Mouse (Mus musculus) heart, embryonic 11.5 days (tissue): ENCODE measurements around the gene Nup188. TPM values are rescaled to one million over a fixed set of nuclear protein-coding genes. Genes with fewer than 3 reads are reported as not detected.
A peak's percentile ranks its signal among the peaks of the same experiment; 100 is the strongest.

Source experiments
- ATAC-seq: fragments of 200-750 bp; cut with Nextera tagmentation; replicated peaks from 2 replicates; pipeline ENCODE4 v1.8.0; 2017; ENCODE audit warnings: moderate library complexity; ENCODE audit not compliant: insufficient number of reproducible peaks, low FRiP score, low TSS enrichment
- H3K27ac ChIP-seq: fragments of 300-500 bp; sonication (generic); 2 replicates; pipeline ENCODE4 v1.5.1; 2014; ENCODE audit warnings: mild to moderate bottlenecking, low read depth, low read length
- H3K27me3 ChIP-seq: fragments of 300-500 bp; sonication (generic); 2 replicates; pipeline ENCODE4 v1.6.1; 2014; ENCODE audit warnings: mild to moderate bottlenecking, low read length, mixed read lengths; ENCODE audit not compliant: control insufficient read depth, insufficient read depth
- H3K36me3 ChIP-seq: fragments of 300-500 bp; sonication (generic); 2 replicates; pipeline ENCODE4 v1.6.1; 2014; ENCODE audit warnings: mild to moderate bottlenecking, low read length, moderate library complexity, mixed read lengths; ENCODE audit not compliant: control insufficient read depth, insufficient read depth
- H3K4me1 ChIP-seq: fragments of 300-500 bp; sonication (generic); 2 replicates; pipeline ENCODE4 v1.6.1; 2014; ENCODE audit warnings: low read length; ENCODE audit not compliant: control insufficient read depth, insufficient read depth
- H3K4me2 ChIP-seq: fragments of 300-500 bp; sonication (generic); 2 replicates; pipeline ENCODE4 v1.6.1; 2014; ENCODE audit warnings: mild to moderate bottlenecking, moderate library complexity
- H3K4me3 ChIP-seq: fragments of 300-500 bp; sonication (generic); 2 replicates; pipeline ENCODE4 v1.5.1; 2014; ENCODE audit warnings: low read depth, low read length
- H3K9ac ChIP-seq: fragments of 300-500 bp; sonication (generic); 2 replicates; pipeline ENCODE4 v1.6.1; 2014; ENCODE audit warnings: mild to moderate bottlenecking, low read depth, low read length, moderate library complexity
- H3K9me3 ChIP-seq: fragments of 300-500 bp; sonication (generic); replicated peaks from 2 replicates; pipeline ENCODE4 v1.6.1; 2016; ENCODE audit warnings: low read length; ENCODE audit not compliant: control insufficient read depth
- WGBS: fragments of 180-500 bp; shearing (Covaris S2); extraction: QIAGEN DNeasy Blood & Tissue Kit; methylation state at CpG from one replicate; pipeline ENCODE4 v1.1.7; 2014; ENCODE audit not compliant: insufficient replicate concordance; 5-methylcytosine and 5-hydroxymethylcytosine counted together
- polyA plus RNA-seq: library from polyadenylated mRNA; unstranded; fragments of >200 nt; fragmentation: Nextera tagmentation; extraction: Ambion mirVana; gene quantifications from 2 replicates; pipeline ENCODE4 v1.2.1, GENCODE M21; 2014

Gene Nup188
- polyA plus RNA-seq, 1 experiment from 2014 or later: 34.2 TPM

GRCm38 (mm10) chr2:30357552-30358510 is 71.6 kb downstream of the Nup188 start:
- 48% methylated on average over 8 of the region's 8 CpGs for WGBS
- no peaks in the 10 kb centered on the region; the same call in 1 of the 2 replicates for H3K9me3 ChIP-seq
- H3K27ac ChIP-seq: peak overlapping the region; percentile 24
- H3K27me3 ChIP-seq: no peaks in the 10 kb centered on the region
- H3K4me3 ChIP-seq: peak overlapping the region; percentile 89
- H3K4me1 ChIP-seq: peaks cover 36% of the 10 kb centered on the region
- peaks cover 6% of the 10 kb centered on the region; the same call in 1 of the 2 replicates for H3K36me3 ChIP-seq
- peak overlapping the region; percentile 95 for H3K4me2 ChIP-seq
- H3K9ac ChIP-seq: peak overlapping the region; percentile 85
- ATAC-seq: no peak

- Histone ChIP-seq H3K4me3 (peak within 1 kb of the TSS; percentile 89), H3K4me2 (peak within 1 kb of the TSS; percentile 95), H3K4me1 (peaks cover 36% of the 10 kb centered on the region), H3K27ac (peak within 1 kb of the TSS; percentile 24), H3K9me3 (no peaks in the 10 kb centered on the region; the same call in 1 of the 2 replicates), H3K36me3 (peaks cover 1% of the 10 kb centered on the region; the same call in 1 of the 2 replicates), H3K9ac (peak within 1 kb of the TSS; percentile 85), H3K27me3 (no peaks in the 10 kb centered on the region)
- ATAC-seq: peak; percentile 70
- 3% methylated on average over 51 of the region's 73 CpGs for WGBS
Observed at GRCm38 (mm10) chr2:30358533-30359531, 72.6 kb downstream of the Nup188 start, which contains the start of gene Sh3glb2. TSS of gene Sh3glb2 (minus strand) at chr2:30359337.

- Histone ChIP-seq H3K9ac (no peak overlapping the region), H3K27me3 (no peaks in the 10 kb centered on the region), H3K36me3 (no peaks in the 10 kb centered on the region), H3K9me3 (no peaks in the 10 kb centered on the region; the same call in 1 of the 2 replicates), H3K27ac (no peak overlapping the region), H3K4me3 (no peak overlapping the region), H3K4me2 (no peak overlapping the region), H3K4me1 (peaks cover 41% of the 10 kb centered on the region)
- WGBS: 76% methylated on average over 10 of the region's 10 CpGs
- no peak for ATAC-seq
Observed at GRCm38 (mm10) chr2:30360626-30361025, 74.4 kb downstream of the Nup188 start.

GRCm38 (mm10) chr2:30362865-30363264 is 76.7 kb downstream of the Nup188 start:
- H3K9me3 ChIP-seq: no peaks in the 10 kb centered on the region; the same call in 1 of the 2 replicates
- peaks cover 24% of the 10 kb centered on the region for H3K4me1 ChIP-seq
- H3K9ac ChIP-seq: no peak overlapping the region
- H3K27me3 ChIP-seq: no peaks in the 10 kb centered on the region
- no peak for ATAC-seq
- peaks cover 9% of the 10 kb centered on the region for H3K36me3 ChIP-seq
- H3K4me3 ChIP-seq: no peak overlapping the region
- no peak overlapping the region for H3K4me2 ChIP-seq
- no peak overlapping the region for H3K27ac ChIP-seq
- 71% methylated on average over 5 of the region's 5 CpGs for WGBS

- no peaks in the 10 kb centered on the region; the same call in 1 of the 2 replicates for H3K9me3 ChIP-seq
- H3K4me2 ChIP-seq: peak within 1 kb of the TSS; percentile 85
- H3K36me3 ChIP-seq: peaks cover 12% of the 10 kb centered on the region
- H3K4me3 ChIP-seq: peak within 1 kb of the TSS; percentile 98
- peak within 1 kb of the TSS; percentile 87 for H3K27ac ChIP-seq
- ATAC-seq: peak; percentile 98
- H3K9ac ChIP-seq: peak within 1 kb of the TSS; percentile 90
- H3K27me3 ChIP-seq: no peaks in the 10 kb centered on the region
- under 1% methylated on average over 54 of the region's 54 CpGs for WGBS
- peaks cover 15% of the 10 kb centered on the region for H3K4me1 ChIP-seq
Observed at GRCm38 (mm10) chr2:30363773-30364650, 77.8 kb downstream of the Nup188 start, which contains the start of gene Miga2. TSS of gene Miga2 (plus strand) at chr2:30364233.

- Histone ChIP-seq H3K4me2 (peak overlapping the region; percentile 85), H3K9ac (peak overlapping the region; percentile 90), H3K36me3 (peaks cover 26% of the 10 kb centered on the region), H3K4me3 (peak overlapping the region; percentile 98), H3K27ac (no peak overlapping the region; the same call in 1 of the 2 replicates), H3K9me3 (no peaks in the 10 kb centered on the region; the same call in 1 of the 2 replicates), H3K27me3 (no peaks in the 10 kb centered on the region), H3K4me1 (peaks cover 15% of the 10 kb centered on the region)
- no peak for ATAC-seq
- 82% methylated on average over 2 of the region's 2 CpGs for WGBS
Observed at GRCm38 (mm10) chr2:30365281-30366069, 79.3 kb downstream of the Nup188 start.

- no peaks in the 10 kb centered on the region; the same call in 1 of the 2 replicates for H3K9me3 ChIP-seq
- no peak overlapping the region for H3K9ac ChIP-seq
- no peaks in the 10 kb centered on the region for H3K27me3 ChIP-seq
- H3K27ac ChIP-seq: no peak overlapping the region
- no peak for ATAC-seq
- peaks cover 33% of the 10 kb centered on the region for H3K36me3 ChIP-seq
- 0 out of 2 replicates have a peak overlapping the region, but pooled peaks have one; percentile 9 for H3K4me2 ChIP-seq
- 68% methylated on average over 5 of the region's 5 CpGs for WGBS
- no peak overlapping the region for H3K4me3 ChIP-seq
- H3K4me1 ChIP-seq: peaks cover 15% of the 10 kb centered on the region
Observed at GRCm38 (mm10) chr2:30366203-30366602, 80.0 kb downstream of the Nup188 start.
